Mouse (Mus musculus): ENCODE results near the gene Prss1. TPM values are rescaled to one million over a fixed set of nuclear protein-coding genes. Genes with fewer than 3 reads are reported as not detected.
"Not testable (repeated sequence)": the region's sequence is repeated elsewhere in the genome, so short reads cannot be mapped to it uniquely, and the experiment has no call there.

Prss1 gene
- total RNA-seq (2014; rRNA removed) (not detected in 2 replicates), polyA plus RNA-seq (2015; fragmentation: Nextera tagmentation; extraction: Ambion mirVana) (not detected in 2 replicates)

DNA sequence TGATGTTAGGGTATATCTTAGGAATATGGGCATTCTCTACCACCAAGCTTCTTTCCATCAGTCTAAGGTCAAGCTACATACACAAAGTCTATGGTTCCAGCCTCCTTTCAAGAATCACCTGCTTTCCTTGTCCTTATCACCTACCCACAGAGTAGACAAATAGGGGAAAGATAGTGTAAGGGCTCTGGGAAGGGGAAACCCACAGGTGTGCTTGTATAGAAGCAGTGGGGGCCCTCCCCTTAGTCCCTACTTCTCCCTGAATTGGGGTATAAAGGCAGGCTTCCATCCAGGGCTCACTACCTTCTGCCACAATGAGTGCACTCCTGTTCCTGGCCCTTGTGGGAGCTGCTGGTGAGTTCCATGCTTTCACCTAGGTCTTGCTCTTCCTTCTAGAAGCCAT is at the start of gene Prss1:
Prss1 (plus strand) TSS at position 301 of the 400 bp plus-strand sequence.
- not testable (repeated sequence) for H3K4me2 ChIP-seq (ENCODE audit: low read depth); H3K36me3 ChIP-seq (ENCODE audit: insufficient read depth); H3K27ac ChIP-seq (ENCODE audit: low read depth, low read length); H3K4me3 ChIP-seq (ENCODE audit: low read depth, low read length); DNase-seq; H3K4me1 ChIP-seq (ENCODE audit: insufficient read depth); H3K9ac ChIP-seq; H3K9me3 ChIP-seq (ENCODE audit: low read length); ATAC-seq; H3K27me3 ChIP-seq (ENCODE audit: insufficient read depth, low read length)

GRCm38 (mm10) chr6:41442261-41442660 is 16.5 kb upstream of the Prss1 start:
- not testable (repeated sequence) for H3K9me3 ChIP-seq (ENCODE audit: low read length); H3K4me2 ChIP-seq (ENCODE audit: low read depth); H3K36me3 ChIP-seq (ENCODE audit: insufficient read depth); H3K4me3 ChIP-seq (ENCODE audit: low read depth, low read length); H3K27me3 ChIP-seq (ENCODE audit: insufficient read depth, low read length); ATAC-seq; H3K4me1 ChIP-seq (ENCODE audit: insufficient read depth); DNase-seq; H3K27ac ChIP-seq (ENCODE audit: low read depth, low read length); H3K9ac ChIP-seq
- no CpG with 5 or more reads among the region's 2 CpGs for WGBS

DNA sequence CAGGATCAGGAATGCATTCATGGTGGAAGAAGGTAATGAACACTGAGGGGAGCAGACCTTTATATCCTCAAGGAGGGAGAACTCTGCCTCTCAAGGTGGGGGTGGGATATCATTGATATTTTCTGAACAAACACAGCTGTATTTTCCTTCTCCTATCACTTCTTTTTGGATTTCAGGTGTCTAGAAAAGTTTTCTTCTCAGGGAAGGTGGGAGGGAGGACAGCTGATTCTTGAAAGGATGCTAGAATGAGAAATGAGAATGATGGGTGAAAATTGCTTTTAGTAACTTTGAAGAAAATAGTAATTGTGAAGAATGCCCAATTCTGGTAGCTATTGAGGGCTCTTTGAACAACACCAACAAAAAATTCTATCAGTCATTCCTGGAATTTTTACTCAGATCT is 12.7 kb upstream of the Prss1 start, which contains the start of gene Gm10334:
Gm10334 (minus strand) TSS at position 101 of the 400 bp plus-strand sequence.
- not testable (repeated sequence) for H3K36me3 ChIP-seq (ENCODE audit: insufficient read depth); H3K4me2 ChIP-seq (ENCODE audit: low read depth); DNase-seq; H3K27ac ChIP-seq (ENCODE audit: low read depth, low read length); H3K27me3 ChIP-seq (ENCODE audit: insufficient read depth, low read length); H3K9me3 ChIP-seq (ENCODE audit: low read length); H3K4me1 ChIP-seq (ENCODE audit: insufficient read depth); H3K9ac ChIP-seq; ATAC-seq; H3K4me3 ChIP-seq (ENCODE audit: low read depth, low read length)

DNA sequence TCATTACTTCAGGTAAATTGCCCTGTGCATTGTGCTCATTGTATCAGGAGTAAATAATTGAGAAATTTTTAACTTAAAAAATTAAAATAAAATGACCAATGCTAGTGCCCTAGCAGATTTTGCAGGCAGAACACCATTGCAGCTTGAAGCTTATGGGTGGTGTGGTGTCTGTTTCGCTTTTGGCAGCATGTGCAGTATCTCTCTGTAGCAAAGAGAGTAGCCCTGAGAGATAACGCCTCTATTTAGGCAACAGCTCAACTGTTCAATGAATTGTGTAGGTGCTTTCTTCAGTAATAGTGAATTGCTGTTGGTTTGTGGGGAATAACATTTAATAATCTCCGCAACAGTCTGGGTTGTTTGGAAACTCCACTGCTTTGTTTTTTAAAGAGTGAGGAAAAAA is 40.6 kb downstream of the Prss1 start:
- 91% methylated on average over 3 of the region's 3 CpGs for WGBS
- Histone ChIP-seq H3K4me3 (ENCODE audit: low read depth, low read length) (no peak overlapping the region), H3K27me3 (ENCODE audit: insufficient read depth, low read length) (no peaks in the 10 kb centered on the region), H3K9ac (no peak overlapping the region), H3K4me2 (ENCODE audit: low read depth) (no peak overlapping the region), H3K27ac (ENCODE audit: low read depth, low read length) (no peak overlapping the region), H3K9me3 (ENCODE audit: low read length) (no peaks in the 10 kb centered on the region), H3K4me1 (ENCODE audit: insufficient read depth) (no peaks in the 10 kb centered on the region), H3K36me3 (ENCODE audit: insufficient read depth) (no peaks in the 10 kb centered on the region)
- no peak for TF ChIP-seq CTCF (IDR thresholded peaks at IDR 0.05; ENCODE audit: low read depth)
- no peak for ATAC-seq
- no peak for DNase-seq

DNA sequence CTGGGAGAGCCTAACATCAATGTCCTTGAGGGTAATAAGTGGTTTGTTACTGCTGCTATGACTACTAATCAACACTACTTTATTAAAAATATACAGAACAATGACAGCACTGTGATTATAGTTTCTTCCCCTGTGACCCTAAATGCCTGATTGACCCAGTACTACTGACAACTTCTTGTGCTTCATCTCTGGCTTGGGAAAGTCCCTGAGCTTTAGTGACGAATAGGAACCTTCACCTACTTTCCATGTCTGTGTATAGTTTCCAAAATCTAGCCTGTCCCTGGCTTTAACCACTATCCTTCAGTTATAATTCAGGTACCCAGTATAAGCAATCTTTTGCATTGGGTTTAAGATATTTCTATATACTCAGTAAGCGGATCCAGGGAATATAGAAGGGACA is 46.2 kb downstream of the Prss1 start:
- DNase-seq: no peak
- H3K27me3 ChIP-seq (ENCODE audit: insufficient read depth, low read length): no peaks in the 10 kb centered on the region
- no peaks in the 10 kb centered on the region for H3K4me1 ChIP-seq (ENCODE audit: insufficient read depth)
- H3K4me3 ChIP-seq (ENCODE audit: low read depth, low read length): no peak overlapping the region
- no peak for TF ChIP-seq CTCF (IDR thresholded peaks at IDR 0.05; ENCODE audit: low read depth)
- 86% methylated on average over 2 of the region's 2 CpGs for WGBS
- no peak overlapping the region for H3K27ac ChIP-seq (ENCODE audit: low read depth, low read length)
- no peak overlapping the region for H3K9ac ChIP-seq
- no peaks in the 10 kb centered on the region for H3K9me3 ChIP-seq (ENCODE audit: low read length)
- no peak for ATAC-seq
- no peak overlapping the region for H3K4me2 ChIP-seq (ENCODE audit: low read depth)
- no peaks in the 10 kb centered on the region for H3K36me3 ChIP-seq (ENCODE audit: insufficient read depth)

GRCm38 (mm10) chr6:41505323-41505722 is 46.6 kb downstream of the Prss1 start:
- Histone ChIP-seq H3K36me3 (ENCODE audit: insufficient read depth) (no peaks in the 10 kb centered on the region), H3K27ac (ENCODE audit: low read depth, low read length) (no peak overlapping the region), H3K9ac (no peak overlapping the region), H3K4me1 (ENCODE audit: insufficient read depth) (no peaks in the 10 kb centered on the region), H3K27me3 (ENCODE audit: insufficient read depth, low read length) (no peaks in the 10 kb centered on the region), H3K4me3 (ENCODE audit: low read depth, low read length) (no peak overlapping the region), H3K9me3 (ENCODE audit: low read length) (no peaks in the 10 kb centered on the region), H3K4me2 (ENCODE audit: low read depth) (no peak overlapping the region)
- DNase-seq: no peak
- WGBS: 76% methylated on average over 6 of the region's 6 CpGs
- ATAC-seq: no peak
- TF ChIP-seq CTCF (IDR thresholded peaks at IDR 0.05; ENCODE audit: low read depth): no peak

Other genes starting within 250 kb of the Prss1 start
- not detected in 2 replicates for gene Try4, start 156.7 kb upstream of the Prss1 start, total RNA-seq (2014; rRNA removed)
- gene Try4, start 156.7 kb upstream of the Prss1 start, polyA plus RNA-seq (2015; fragmentation: Nextera tagmentation; extraction: Ambion mirVana): not detected in 2 replicates
- 1.7 TPM in 1 of 2 replicates, not detected in the other for gene Try5, start 142.1 kb upstream of the Prss1 start, total RNA-seq (2014; rRNA removed)
- gene Try5, start 142.1 kb upstream of the Prss1 start, polyA plus RNA-seq (2015; fragmentation: Nextera tagmentation; extraction: Ambion mirVana): 0.53 and 0.55 TPM in 2 replicates
- gene Try10, start 104.8 kb upstream of the Prss1 start, total RNA-seq (2014; rRNA removed): not detected in 2 replicates
- gene Try10, start 104.8 kb upstream of the Prss1 start, polyA plus RNA-seq (2015; fragmentation: Nextera tagmentation; extraction: Ambion mirVana): not detected in 2 replicates
- not detected in 2 replicates for gene Prss3, start 81.3 kb upstream of the Prss1 start, total RNA-seq (2014; rRNA removed)
- gene Prss3, start 81.3 kb upstream of the Prss1 start, polyA plus RNA-seq (2015; fragmentation: Nextera tagmentation; extraction: Ambion mirVana): not detected in 2 replicates
- not detected in 2 replicates for gene Gm5771, start 66.6 kb upstream of the Prss1 start, total RNA-seq (2014; rRNA removed)
- not detected in 2 replicates for gene Gm5771, start 66.6 kb upstream of the Prss1 start, polyA plus RNA-seq (2015; fragmentation: Nextera tagmentation; extraction: Ambion mirVana)
- gene Gm10334, start 12.8 kb upstream of the Prss1 start, total RNA-seq (2014; rRNA removed): not detected in 2 replicates
- not detected in 2 replicates for gene Gm10334, start 12.8 kb upstream of the Prss1 start, polyA plus RNA-seq (2015; fragmentation: Nextera tagmentation; extraction: Ambion mirVana)
- gene Prss2, start 62.9 kb downstream of the Prss1 start, total RNA-seq (2014; rRNA removed): not detected in 2 replicates
- not detected in 2 replicates for gene Prss2, start 62.9 kb downstream of the Prss1 start, polyA plus RNA-seq (2015; fragmentation: Nextera tagmentation; extraction: Ambion mirVana)
- 47.6 and 58.4 TPM in 2 replicates for gene Ephb6, start 146.6 kb downstream of the Prss1 start, total RNA-seq (2014; rRNA removed)
- 31.6 and 34.6 TPM in 2 replicates for gene Ephb6, start 146.6 kb downstream of the Prss1 start, polyA plus RNA-seq (2015; fragmentation: Nextera tagmentation; extraction: Ambion mirVana)
- not detected in 2 replicates for gene Trpv6, start 177.5 kb downstream of the Prss1 start, total RNA-seq (2014; rRNA removed)
- 0.62 and 0.65 TPM in 2 replicates for gene Trpv6, start 177.5 kb downstream of the Prss1 start, polyA plus RNA-seq (2015; fragmentation: Nextera tagmentation; extraction: Ambion mirVana)
- not detected in 2 replicates for gene Trpv5, start 221.8 kb downstream of the Prss1 start, total RNA-seq (2014; rRNA removed)
- gene Trpv5, start 221.8 kb downstream of the Prss1 start, polyA plus RNA-seq (2015; fragmentation: Nextera tagmentation; extraction: Ambion mirVana): not detected in 2 replicates
- gene Llcfc1, start 225.5 kb downstream of the Prss1 start, total RNA-seq (2014; rRNA removed): not detected in 2 replicates
- gene Llcfc1, start 225.5 kb downstream of the Prss1 start, polyA plus RNA-seq (2015; fragmentation: Nextera tagmentation; extraction: Ambion mirVana): not detected in 2 replicates
- not detected in 2 replicates for gene Kel, start 245.4 kb downstream of the Prss1 start, total RNA-seq (2014; rRNA removed)
- not detected in 2 replicates for gene Kel, start 245.4 kb downstream of the Prss1 start, polyA plus RNA-seq (2015; fragmentation: Nextera tagmentation; extraction: Ambion mirVana)